9 mouse cellular contexts compared by ENCODE assay signal in genomic region chr7:122919728-122920582, GRCm38 (mm10). TPM values are rescaled to one million over a fixed set of nuclear protein-coding genes. Genes with fewer than 3 reads are reported as not detected.
A peak's percentile ranks its signal among the peaks of the same experiment; 100 is the strongest.
DNase-seq lines count a peak whose midpoint lies in the region; ATAC-seq and TF ChIP-seq lines count a peak whose summit lies in the region.
"Had no signal": no experiment of that assay in that cellular context is flagged by ENCODE, and none has a peak within 500 bp of the region (broad histone marks: within the 10 kb centered on the region; RNA-seq: fewer than 3 reads in every experiment).

No protein-coding gene starts in this region.

- no peaks in the 10 kb centered on the region for H3K79me2 ChIP-seq in CH12.LX (replicated peaks; ENCODE audit: control insufficient read depth, extremely low read depth, insufficient read depth, poor library complexity, severe bottlenecking)

- no peaks in the 10 kb centered on the region for H3K4me1 ChIP-seq in heart, embryonic 10.5 days
- H3K4me1 ChIP-seq in CH12.LX (ENCODE audit: control insufficient read depth in 1 of 2, insufficient read depth in 2 of 2), result peaks cover 9 to 20% of the 10 kb centered on the region in 2 experiments
- no peaks in the 10 kb centered on the region for H3K4me1 ChIP-seq in spleen, adult 2 months (ENCODE audit: control insufficient read depth, insufficient read depth, insufficient read length)
- H3K4me1 ChIP-seq: limb, embryonic 13.5 days had no signal

- dilution Hi-C loops in CH12.LX (cut with MboI; ENCODE audit: extremely low pct_ligation_motif_present, extremely low pct_unique_long_range_greater_than_20kb, low sequenced_read_pairs), result no loop called here

- DNase-seq in heart, adult 18-20 months, result peak; percentile 40 to 71
- no peak for DNase-seq in heart, embryonic 10.5 days (ENCODE audit: low spot score)
- DNase-seq in CH12.LX (ENCODE audit: extremely low read depth), result peak; percentile 64
- peak; percentile 14 for DNase-seq in cerebellum, adult 11-12 months
- DNase-seq in kidney, postnatal 14 days, result peak; percentile 55
- DNase-seq in spleen, adult 2 months (ENCODE audit: low read depth in 1 of 2, low spot score in 2 of 2), result peak; percentile 13 to 45

- H3K4me2 ChIP-seq in CH12.LX (ENCODE audit: insufficient read depth, low read depth, poor library complexity, severe bottlenecking), result peak overlapping the region; percentile 95
- H3K4me2 ChIP-seq: limb, embryonic 13.5 days had no signal

- no peaks in the 10 kb centered on the region for H3K36me3 ChIP-seq in heart, embryonic 10.5 days
- no peaks in the 10 kb centered on the region for H3K36me3 ChIP-seq in CH12.LX (replicated peaks in 1 of 2; ENCODE audit: control insufficient read depth in 1 of 2, insufficient read depth in 1 of 2, low read length in 1 of 2)
- no peaks in the 10 kb centered on the region for H3K36me3 ChIP-seq in spleen, adult 2 months (ENCODE audit: control insufficient read depth, insufficient read depth, low read length)
- H3K36me3 ChIP-seq: limb, embryonic 13.5 days had no signal

- peak; percentile 96 for TF ChIP-seq RAD21 in CH12.LX (IDR thresholded peaks at IDR 0.05; ENCODE audit: low read depth, low read length)

- TF ChIP-seq POLR2A in CH12.LX (IDR thresholded peaks at IDR 0.05; ENCODE audit: low read depth, low read length), result no peak
- TF ChIP-seq POLR2A in spleen, adult 2 months (IDR thresholded peaks at IDR 0.05; ENCODE audit: low read depth, low read length), result no peak

- TF ChIP-seq CTCF in CH12.LX (conservative IDR thresholded peaks at IDR 0.05 in 1 of 2, IDR thresholded peaks at IDR 0.05 in 1 of 2; ENCODE audit: low read depth in 2 of 2, low read length in 2 of 2), result peak; percentile 72 to 81
- no peak for TF ChIP-seq CTCF in spleen, adult 2 months (IDR thresholded peaks at IDR 0.05; ENCODE audit: extremely low read depth, insufficient read depth, insufficient read length, insufficient replicate concordance)

- in situ Hi-C loops in CH12.LX (cut with MboI; ENCODE audit: low pct_ligation_motif_present, low pct_unique_long_range_greater_than_20kb, low sequenced_read_pairs), result loop anchor here (10.0 to 25.0 kb wide), 2 partner anchors 445 to 733 kb away; partner anchors contain the start of gene Ern2

- no peak overlapping the region for H3K4me3 ChIP-seq in heart, embryonic 10.5 days
- peak overlapping the region in 2 of 3 experiments; percentile 29 to 48 for H3K4me3 ChIP-seq in CH12.LX (replicated peaks in 1 of 3; ENCODE audit: low read depth in 2 of 3, low read length in 2 of 3, poor library complexity in 1 of 3)
- H3K4me3 ChIP-seq in spleen, adult 2 months (ENCODE audit: extremely low read depth, insufficient read depth, insufficient read length), result peak overlapping the region; percentile 41; the same call in 1 of the 2 replicates
- H3K4me3 ChIP-seq: limb, embryonic 13.5 days had no signal

- H3K27ac ChIP-seq in heart, embryonic 10.5 days, result no peak overlapping the region
- H3K27ac ChIP-seq in CH12.LX (ENCODE audit: insufficient read depth, low read depth), result no peak overlapping the region
- H3K27ac ChIP-seq in spleen, adult 2 months (ENCODE audit: insufficient read depth, low read length), result no peak overlapping the region; the same call in 1 of the 2 replicates
- H3K27ac ChIP-seq: limb, embryonic 13.5 days had no signal

- H3K9ac ChIP-seq in CH12.LX (ENCODE audit: insufficient read depth, low read depth), result peak overlapping the region; percentile 40
- H3K9ac ChIP-seq: limb, embryonic 13.5 days had no signal

- TF ChIP-seq EP300 in CH12.LX (IDR thresholded peaks at IDR 0.05; ENCODE audit: low read length), result no peak

- H3K27me3 ChIP-seq in heart, embryonic 10.5 days (ENCODE audit: insufficient read depth, poor library complexity, severe bottlenecking), result no peaks in the 10 kb centered on the region
- H3K27me3 ChIP-seq in CH12.LX (replicated peaks), result peaks cover 15% of the 10 kb centered on the region
- H3K27me3 ChIP-seq in spleen, adult 2 months (ENCODE audit: control insufficient read depth, insufficient read depth, low read length), result no peaks in the 10 kb centered on the region
- H3K27me3 ChIP-seq: limb, embryonic 13.5 days had no signal

- H3K9me3 ChIP-seq in heart, embryonic 10.5 days, result no peaks in the 10 kb centered on the region
- peaks cover 3% of the 10 kb centered on the region for H3K9me3 ChIP-seq in CH12.LX (replicated peaks; ENCODE audit: low read length)
- H3K9me3 ChIP-seq: limb, embryonic 13.5 days had no signal

- ATAC-seq in frontal cortex, adult (ENCODE audit: low TSS enrichment), result peak; percentile 81
- ATAC-seq in megakaryocyte, adult 5-6 weeks (ENCODE audit: poor library complexity, severe bottlenecking), result peak; percentile 92

- 44% methylated on average over 13 of the region's 13 CpGs for WGBS in heart, embryonic 10.5 days
- WGBS in spleen, adult 2 months, result 13% methylated on average over 13 of the region's 13 CpGs

TF ChIP-seq in CH12.LX, 34 proteins besides CTCF, POLR2A, EP300 and RAD21:
- peak; percentile 59 for TF ChIP-seq SMC3 (IDR thresholded peaks at IDR 0.05; ENCODE audit: low read depth, low read length)
- no peak for TF ChIP-seq ETS1 (conservative IDR thresholded peaks at IDR 0.05; ENCODE audit: low read depth, low read length)
- TF ChIP-seq CHD2 (IDR thresholded peaks at IDR 0.05; ENCODE audit: low read length), result peak; percentile 84
- no peak for TF ChIP-seq ZNF384 (IDR thresholded peaks at IDR 0.05; ENCODE audit: low read depth, low read length)
- TF ChIP-seq USF1 (IDR thresholded peaks at IDR 0.05; ENCODE audit: low read depth, low read length), result no peak
- no peak for TF ChIP-seq NELFE (IDR thresholded peaks at IDR 0.05; ENCODE audit: low read depth, low read length)
- 0 out of 2 replicates have a peak, but pooled peaks have one; percentile 10 for TF ChIP-seq MYC (IDR thresholded peaks at IDR 0.05; ENCODE audit: low read depth, low read length)

RNA-seq across cellular contexts. Expression of gene Rbbp6, which starts 45.5 kb away (rescaled TPM):
- 10 to 100 TPM; 26.6 to 34.3 TPM for total RNA-seq in heart, adult 18-20 months (2021)
- polyA plus RNA-seq in heart, embryonic 10.5 days (2016; fragmentation: Nextera tagmentation; extraction: Ambion mirVana), result 16.2 and 25.5 TPM in 2 replicates
- total RNA-seq in CH12.LX (2012; rRNA removed) (22.9 and 25.0 TPM in 2 replicates), CH12.LX (2014; rRNA removed) (14.1 and 17.8 TPM in 2 replicates)
- polyA plus RNA-seq in CH12.LX (2012; ENCODE audit: insufficient read length, low read depth), result 81.4 and 93.0 TPM in 2 replicates
- 66.1 and 83.1 TPM in 2 replicates for total RNA-seq in megakaryocyte, adult 5-6 weeks (2015)
- 36.8 and 50.8 TPM in 2 replicates for total RNA-seq in megakaryocyte, adult 5-6 weeks (2017)
- 8.6 and 8.8 TPM in 2 replicates for polyA plus RNA-seq in spleen, adult 2 months (2012; rRNA removed)
